Mouse (Mus musculus) lung, embryonic 16.5 days (tissue): ENCODE measurements around the gene Slx1b. TPM values are rescaled to one million over a fixed set of nuclear protein-coding genes. Genes with fewer than 3 reads are reported as not detected.

Source experiments
- ATAC-seq: fragments of 200-750 bp; cut with Nextera tagmentation; 2 replicates; pipeline ENCODE4 v1.8.0; 2017; ENCODE audit warnings: low read depth, mild to moderate bottlenecking, moderate library complexity
- H3K27ac ChIP-seq: fragments of 300-500 bp; sonication (generic); 2 replicates; pipeline ENCODE4 v1.5.1; 2014; ENCODE audit warnings: mild to moderate bottlenecking, control low read depth, low read length
- H3K27me3 ChIP-seq: fragments of 300-500 bp; sonication (generic); 2 replicates; pipeline ENCODE4 v1.6.1; 2014; ENCODE audit warnings: low read depth, low read length, mixed read lengths; ENCODE audit not compliant: control insufficient read depth, insufficient read depth
- H3K36me3 ChIP-seq: fragments of 300-500 bp; sonication (generic); 2 replicates; pipeline ENCODE4 v1.6.1; 2014; ENCODE audit warnings: low read length; ENCODE audit not compliant: control insufficient read depth, insufficient read depth
- H3K4me1 ChIP-seq: fragments of 300-500 bp; sonication (generic); replicated peaks from 2 replicates; pipeline ENCODE4 v1.6.1; 2014; ENCODE audit warnings: low read length, mixed read lengths; ENCODE audit not compliant: control insufficient read depth, insufficient read depth
- H3K4me2 ChIP-seq: fragments of 300-500 bp; sonication (generic); 2 replicates; pipeline ENCODE4 v1.6.1; 2014; ENCODE audit warnings: low read depth, low read length, control low read depth
- H3K4me3 ChIP-seq: fragments of 300-500 bp; sonication (generic); 2 replicates; pipeline ENCODE4 v1.5.1; 2014; ENCODE audit warnings: mild to moderate bottlenecking, low read length, control low read depth
- H3K9ac ChIP-seq: fragments of 300-500 bp; sonication (generic); 2 replicates; pipeline ENCODE4 v1.6.1; 2014; ENCODE audit warnings: low read length, control low read depth
- H3K9me3 ChIP-seq: fragments of 300-500 bp; sonication (generic); 2 replicates; pipeline ENCODE4 v1.6.1; 2016; ENCODE audit warnings: low read length; ENCODE audit not compliant: control insufficient read depth
- WGBS: fragments of 180-500 bp; shearing (Covaris S2); extraction: QIAGEN DNeasy Blood & Tissue Kit; methylation state at CpG from one replicate; pipeline ENCODE4 v1.1.7; 2014; 5-methylcytosine and 5-hydroxymethylcytosine counted together
- polyA plus RNA-seq: library from polyadenylated mRNA; unstranded; fragments of >200 nt; fragmentation: Nextera tagmentation; extraction: Ambion mirVana; gene quantifications from 2 replicates; pipeline ENCODE4 v1.2.1, GENCODE M21; 2015

Slx1b gene
- polyA plus RNA-seq, 1 experiment from 2014 or later = 11.9 TPM

DNA sequence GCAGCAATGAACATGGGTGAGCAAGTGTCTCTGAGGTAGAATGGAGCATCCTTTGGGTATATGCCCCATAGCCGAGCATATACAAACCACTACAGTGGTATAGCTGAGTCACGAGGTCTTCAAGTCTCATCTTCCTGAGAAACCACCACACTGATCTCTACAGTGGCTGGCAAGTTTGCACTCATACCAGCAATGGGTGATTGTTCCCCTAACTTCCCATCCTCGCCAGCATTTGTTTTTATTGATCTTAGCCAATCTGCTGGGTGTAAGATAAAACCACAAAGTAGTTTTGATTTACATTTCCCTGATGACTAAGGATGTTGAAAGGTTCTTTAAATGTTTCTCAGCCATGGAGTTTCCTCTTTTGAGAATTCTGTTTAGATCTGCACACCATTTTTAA is 29.5 kb upstream of the Slx1b start:
- H3K4me3 ChIP-seq = no peak overlapping the region
- WGBS = 63% methylated on average over 3 of the region's 3 CpGs
- no peak overlapping the region for H3K27ac ChIP-seq
- no peaks in the 10 kb centered on the region for H3K36me3 ChIP-seq
- no peaks in the 10 kb centered on the region for H3K9me3 ChIP-seq
- H3K27me3 ChIP-seq = no peaks in the 10 kb centered on the region
- H3K4me1 ChIP-seq = no peaks in the 10 kb centered on the region
- no peak for ATAC-seq
- H3K9ac ChIP-seq = no peak overlapping the region
- no peak overlapping the region for H3K4me2 ChIP-seq

DNA sequence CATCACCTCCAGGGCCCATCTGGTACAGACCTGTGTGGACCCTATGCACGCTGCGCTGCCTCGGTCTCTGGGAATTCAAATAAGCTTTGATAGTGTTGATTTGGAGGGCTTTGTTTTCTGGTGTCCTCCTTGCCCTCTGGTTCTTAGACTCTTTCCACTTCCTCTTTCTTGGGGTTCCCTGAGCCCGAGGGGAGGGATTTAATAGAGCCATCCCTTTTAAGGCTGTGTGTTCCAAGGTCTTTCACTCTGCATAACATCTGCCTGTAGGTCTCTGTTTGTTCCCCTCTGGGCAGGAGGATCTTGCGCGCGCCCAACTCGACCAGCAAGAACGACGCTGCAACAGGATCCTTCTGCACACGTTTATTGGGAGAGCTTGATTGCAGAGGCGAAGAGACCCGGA is 26.1 kb upstream of the Slx1b start:
- no peaks in the 10 kb centered on the region for H3K27me3 ChIP-seq
- ATAC-seq = no peak
- no peak overlapping the region for H3K4me2 ChIP-seq
- 88% methylated on average over 13 of the region's 13 CpGs for WGBS
- no peak overlapping the region for H3K27ac ChIP-seq
- no peaks in the 10 kb centered on the region for H3K4me1 ChIP-seq
- no peak overlapping the region for H3K9ac ChIP-seq
- H3K4me3 ChIP-seq = no peak overlapping the region
- H3K36me3 ChIP-seq = no peaks in the 10 kb centered on the region
- peaks cover 2% of the 10 kb centered on the region; the same call in 1 of the 2 replicates for H3K9me3 ChIP-seq

DNA sequence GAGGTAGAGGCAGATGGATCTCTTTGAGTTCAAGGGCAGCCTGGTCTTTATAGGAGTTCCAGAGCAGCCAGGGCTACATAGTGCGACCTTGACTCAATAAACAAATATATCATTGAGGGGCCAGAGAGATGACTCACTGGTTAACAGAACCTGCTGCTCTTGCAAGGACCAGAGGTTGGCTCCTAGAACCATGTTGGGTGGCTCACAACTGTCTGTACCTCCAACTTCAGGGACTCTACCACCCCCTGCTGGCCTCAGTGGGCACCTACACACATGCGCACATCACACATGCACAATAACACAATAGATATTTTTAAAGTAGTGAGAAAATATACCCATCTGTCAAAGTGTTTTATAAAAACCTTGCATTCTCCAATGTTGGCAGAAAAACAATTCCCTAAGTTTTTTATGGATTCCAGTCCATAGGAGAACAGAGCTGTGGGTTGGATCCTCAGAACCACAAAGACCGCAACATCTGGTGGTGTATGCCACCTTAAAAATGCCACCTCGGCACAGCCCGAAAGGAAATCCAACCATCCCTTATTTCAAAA is 23.3 kb upstream of the Slx1b start:
- H3K36me3 ChIP-seq = no peaks in the 10 kb centered on the region
- H3K4me2 ChIP-seq = no peak overlapping the region
- no peak for ATAC-seq
- H3K4me1 ChIP-seq = no peaks in the 10 kb centered on the region
- 92% methylated on average over 5 of the region's 5 CpGs for WGBS
- H3K4me3 ChIP-seq = no peak overlapping the region
- H3K27me3 ChIP-seq = no peaks in the 10 kb centered on the region
- peaks cover 2% of the 10 kb centered on the region; the same call in 1 of the 2 replicates for H3K9me3 ChIP-seq
- H3K27ac ChIP-seq = no peak overlapping the region
- no peak overlapping the region for H3K9ac ChIP-seq

DNA sequence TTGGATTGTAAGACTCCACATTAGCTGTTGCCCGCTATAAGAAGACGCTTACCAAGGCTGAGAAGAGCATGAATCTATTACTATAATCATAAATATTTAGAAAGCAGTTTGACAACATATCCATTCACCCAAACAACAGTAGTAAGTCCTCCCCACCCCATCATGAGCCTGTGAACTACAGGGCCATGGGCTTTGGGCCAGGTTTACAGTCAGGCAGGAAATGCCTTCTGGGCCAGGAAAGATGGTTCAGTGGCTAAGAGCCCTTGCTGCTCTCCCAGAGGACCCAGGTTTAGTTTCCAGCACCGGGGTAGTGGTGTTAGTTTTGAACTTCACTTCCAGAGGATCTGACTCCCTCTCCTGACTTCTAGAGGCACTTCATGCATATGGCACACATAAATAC is 22.0 kb upstream of the Slx1b start:
- H3K27ac ChIP-seq = no peak overlapping the region
- H3K36me3 ChIP-seq = no peaks in the 10 kb centered on the region
- no peaks in the 10 kb centered on the region for H3K27me3 ChIP-seq
- no peak overlapping the region for H3K4me2 ChIP-seq
- no peak overlapping the region for H3K9ac ChIP-seq
- 54% methylated on average over 3 of the region's 3 CpGs for WGBS
- no peaks in the 10 kb centered on the region for H3K4me1 ChIP-seq
- no peak for ATAC-seq
- H3K4me3 ChIP-seq = no peak overlapping the region
- peaks cover 2% of the 10 kb centered on the region; the same call in 1 of the 2 replicates for H3K9me3 ChIP-seq

DNA sequence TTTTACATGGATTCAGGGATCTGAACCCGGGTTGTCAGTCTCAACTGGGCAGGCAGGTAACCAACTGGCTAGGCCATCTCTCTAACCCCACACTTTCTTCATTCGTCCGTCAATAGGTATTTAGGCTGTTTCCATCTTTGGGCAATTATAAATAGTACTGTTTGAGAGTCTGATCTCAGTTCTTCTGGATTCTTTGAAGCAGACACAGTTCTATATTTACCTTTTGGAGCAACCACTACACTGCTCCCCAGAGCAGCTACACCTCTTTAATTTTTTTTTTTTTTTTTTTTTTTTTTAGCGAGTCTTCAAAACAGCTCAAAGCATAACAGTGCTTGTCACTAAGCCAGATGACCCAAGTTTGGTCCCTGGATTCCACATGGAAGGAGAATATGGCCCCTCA is 20.1 kb upstream of the Slx1b start:
- whole genome bisulfite sequencing = 59% methylated on average over 4 of the region's 4 CpGs
- Histone ChIP-seq H3K36me3 (no peaks in the 10 kb centered on the region), H3K4me1 (no peaks in the 10 kb centered on the region), H3K4me2 (no peak overlapping the region), H3K9me3 (peaks cover 2% of the 10 kb centered on the region; the same call in 1 of the 2 replicates), H3K27ac (no peak overlapping the region), H3K9ac (no peak overlapping the region), H3K27me3 (no peaks in the 10 kb centered on the region), H3K4me3 (no peak overlapping the region)
- no peak for ATAC-seq

DNA sequence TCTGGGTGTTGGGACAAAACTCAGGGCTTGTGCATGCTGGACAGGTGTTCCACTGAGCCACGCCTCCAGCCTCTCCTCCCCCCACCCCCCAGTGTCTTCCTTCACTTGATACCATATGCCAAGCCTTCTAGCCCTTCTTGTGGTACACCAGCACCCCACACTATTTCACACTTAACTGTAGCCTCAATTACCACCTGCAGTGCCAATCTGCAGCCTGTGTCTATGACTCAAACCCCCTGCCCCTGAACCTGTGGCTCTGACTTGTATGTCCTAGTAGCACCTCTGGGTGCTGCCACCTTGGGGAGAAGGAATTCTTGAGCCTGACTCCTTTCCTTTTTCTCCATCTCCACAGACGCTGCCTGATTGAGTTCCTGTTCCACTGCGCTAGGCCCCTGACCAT is 16.3 kb upstream of the Slx1b start:
- H3K27me3 ChIP-seq = no peaks in the 10 kb centered on the region
- no peaks in the 10 kb centered on the region for H3K36me3 ChIP-seq
- ATAC-seq = no peak
- peaks cover 2% of the 10 kb centered on the region; the same call in 1 of the 2 replicates for H3K9me3 ChIP-seq
- 78% methylated on average over 3 of the region's 3 CpGs for WGBS
- H3K9ac ChIP-seq = no peak overlapping the region
- no peak overlapping the region for H3K27ac ChIP-seq
- H3K4me1 ChIP-seq = no peaks in the 10 kb centered on the region
- no peak overlapping the region for H3K4me3 ChIP-seq
- no peak overlapping the region for H3K4me2 ChIP-seq

- H3K4me1 ChIP-seq = no peaks in the 10 kb centered on the region
- 54% methylated on average over 4 of the region's 4 CpGs for WGBS
- no peak overlapping the region for H3K9ac ChIP-seq
- H3K27ac ChIP-seq = no peak overlapping the region
- no peak overlapping the region for H3K4me2 ChIP-seq
- H3K9me3 ChIP-seq = peaks cover 2% of the 10 kb centered on the region; the same call in 1 of the 2 replicates
- no peak overlapping the region for H3K4me3 ChIP-seq
- no peak for ATAC-seq
- H3K36me3 ChIP-seq = no peaks in the 10 kb centered on the region
- H3K27me3 ChIP-seq = 0 out of 2 replicates have a peak, but pooled peaks cover under 1% of the 10 kb centered on the region
Measured at GRCm38 (mm10) chr7:126710266-126710665, 14.7 kb upstream of the Slx1b start.

GRCm38 (mm10) chr7:126708175-126708952 is 12.8 kb upstream of the Slx1b start:
- Histone ChIP-seq H3K27ac (no peak overlapping the region), H3K4me3 (no peak overlapping the region), H3K9me3 (peaks cover 2% of the 10 kb centered on the region; the same call in 1 of the 2 replicates), H3K4me2 (no peak overlapping the region), H3K36me3 (no peaks in the 10 kb centered on the region), H3K27me3 (peaks cover 12% of the 10 kb centered on the region), H3K9ac (no peak overlapping the region), H3K4me1 (peaks cover 10% of the 10 kb centered on the region)
- no peak for ATAC-seq
- WGBS = 80% methylated on average over 10 of the region's 10 CpGs

DNA sequence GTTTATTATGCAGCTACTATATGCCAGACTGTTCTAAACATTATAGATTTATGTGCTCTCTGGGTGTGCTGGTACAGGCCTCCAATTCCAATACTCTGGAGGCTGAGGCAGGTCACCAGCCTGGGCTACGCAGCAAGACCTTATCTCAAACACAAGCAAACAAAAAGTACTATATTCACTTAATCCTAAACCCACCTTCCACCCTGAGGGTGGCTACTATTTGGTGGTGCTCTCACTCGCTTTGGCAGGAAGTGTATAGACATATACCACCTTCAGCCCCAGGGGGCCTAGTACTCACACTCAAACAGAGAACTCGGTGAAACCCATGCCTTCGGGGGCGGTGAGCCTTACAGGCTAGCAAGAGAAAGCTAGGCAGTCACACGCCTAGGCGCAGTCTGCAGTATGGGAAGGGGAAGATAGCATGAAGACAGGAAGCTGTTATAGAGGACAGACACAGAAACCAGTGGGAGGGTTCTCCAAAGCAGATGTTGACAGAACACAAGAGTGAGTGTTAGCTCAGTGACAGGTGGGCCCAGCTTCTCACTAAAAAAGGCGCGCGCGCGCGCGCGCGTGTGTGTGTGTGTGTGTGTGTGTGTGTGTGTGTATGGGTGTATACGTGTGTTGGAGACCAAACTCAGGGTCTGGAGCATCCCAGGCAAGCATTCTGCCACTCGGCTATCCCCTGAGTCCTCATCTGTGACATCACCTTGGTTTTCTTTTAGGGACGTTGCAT is 12.0 kb upstream of the Slx1b start, which contains the start of gene Coro1a:
TSS of gene Coro1a (minus strand) at position 346 of the 733 bp plus-strand sequence.
- H3K36me3 ChIP-seq = no peaks in the 10 kb centered on the region
- peaks cover 15% of the 10 kb centered on the region for H3K27me3 ChIP-seq
- 78% methylated on average over 19 of the region's 19 CpGs for WGBS
- H3K4me2 ChIP-seq = no peak within 1 kb of the TSS
- H3K4me3 ChIP-seq = no peak within 1 kb of the TSS
- no peak for ATAC-seq
- peaks cover 10% of the 10 kb centered on the region for H3K4me1 ChIP-seq
- peaks cover 2% of the 10 kb centered on the region; the same call in 1 of the 2 replicates for H3K9me3 ChIP-seq
- no peak within 1 kb of the TSS for H3K9ac ChIP-seq
- no peak within 1 kb of the TSS for H3K27ac ChIP-seq
